Mouse (Mus musculus) right cerebral cortex, adult 2 months (tissue): ENCODE measurements around the gene Olfr1445.

Experiments
- DNase-seq, 2 experiments: peaks; one replicate each; pipeline ENCODE4 v3.0.0; 2021 to 2022; ENCODE audit warnings: low spot score in 2 of 2

The Olfr1445 gene

DNA sequence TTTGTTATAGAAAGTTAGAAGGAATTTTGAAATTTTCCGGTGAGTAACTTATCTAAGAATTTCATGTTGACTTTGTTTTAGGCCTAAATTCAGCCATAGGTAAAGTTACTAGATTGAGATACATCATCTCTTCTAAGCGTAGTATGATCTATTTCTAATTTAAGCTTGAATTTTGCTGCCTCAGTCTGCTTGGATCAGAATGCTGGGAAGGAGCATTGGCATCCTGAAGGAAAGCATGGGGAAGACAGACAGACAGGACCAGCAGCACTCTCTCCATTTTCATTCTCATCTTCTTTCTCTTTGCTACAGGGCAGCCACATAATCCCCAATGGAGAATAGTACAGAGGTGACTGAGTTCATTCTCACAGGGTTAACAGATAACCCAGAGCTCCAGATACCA, at the start of gene Olfr1445:
Gene Olfr1445, plus strand, starts transcription at position 301 of the 400 bp plus-strand sequence.
- DNase-seq, result no peak

- no peak for DNase-seq
These were observed 45.1 kb upstream of the Olfr1445 start for GRCm38 (mm10) chr19:12838507-12838906.

GRCm38 (mm10) chr19:12846382-12846781, 37.3 kb upstream of the Olfr1445 start, which contains the start of gene Gm5244:
Gm5244 (plus strand) TSS chr19:12846682.
- DNase-seq, result no peak

- DNase-seq, result no peak
These were observed 26.7 kb upstream of the Olfr1445 start, which contains the start of gene Olfr1444 for GRCm38 (mm10) chr19:12856983-12857382. Olfr1444 (plus strand) TSS chr19:12857283.

GRCm38 (mm10) chr19:12893424-12893823, 9.8 kb downstream of the Olfr1445 start, which contains the start of gene Olfr1446:
Olfr1446 (minus strand) TSS chr19:12893524.
- DNase-seq, result no peak

DNA sequence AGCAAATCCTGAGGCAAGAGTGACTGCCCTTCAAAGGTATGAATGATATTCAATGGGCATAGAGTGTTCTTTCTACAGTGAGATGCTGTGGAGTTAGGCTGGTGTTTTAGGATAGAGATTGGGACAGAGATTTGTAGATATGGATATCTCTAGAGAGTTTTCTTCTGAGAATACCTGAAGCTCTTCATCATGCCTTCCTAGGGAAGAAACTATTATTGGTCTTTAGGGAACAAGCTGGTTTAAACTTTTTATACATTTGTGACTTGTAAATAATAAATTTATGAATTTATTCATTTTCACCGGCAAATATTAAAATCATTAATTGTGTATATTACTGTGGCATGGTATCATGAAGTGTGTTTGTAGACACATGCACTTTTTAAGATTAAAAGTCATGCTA, 20.0 kb downstream of the Olfr1445 start, which contains the start of gene Olfr1447:
Gene Olfr1447, minus strand, starts transcription at position 101 of the 400 bp plus-strand sequence.
- no peak for DNase-seq

DNA sequence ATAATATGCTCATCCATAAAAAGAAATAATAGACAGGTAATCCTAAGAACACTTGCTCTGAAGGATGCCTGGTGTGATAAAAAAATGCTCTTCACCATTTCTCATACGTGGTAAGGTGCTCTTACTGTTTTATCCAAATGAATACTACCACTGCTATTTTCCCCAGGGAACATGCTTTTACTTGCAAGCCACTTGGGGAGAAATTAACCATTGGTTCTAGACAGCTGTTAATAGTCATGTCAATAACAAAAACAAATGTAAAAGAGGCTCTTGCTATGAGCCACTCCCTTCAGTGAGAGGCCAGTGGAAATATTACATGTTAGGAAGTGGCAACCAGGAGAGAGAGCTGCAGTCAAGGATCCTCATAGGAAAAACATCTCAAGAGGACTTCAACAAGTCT, 40.7 kb downstream of the Olfr1445 start, which contains the start of gene Olfr1448:
Gene Olfr1448, minus strand, starts transcription at position 101 of the 400 bp plus-strand sequence.
- no peak for DNase-seq

- DNase-seq, result no peak
These were observed 46.9 kb downstream of the Olfr1445 start, which contains the start of gene Olfr1449 for GRCm38 (mm10) chr19:12930540-12930939. Olfr1449 (plus strand) TSS chr19:12930840.
